Mouse (Mus musculus): ENCODE results near the gene Fam198a.

DNA sequence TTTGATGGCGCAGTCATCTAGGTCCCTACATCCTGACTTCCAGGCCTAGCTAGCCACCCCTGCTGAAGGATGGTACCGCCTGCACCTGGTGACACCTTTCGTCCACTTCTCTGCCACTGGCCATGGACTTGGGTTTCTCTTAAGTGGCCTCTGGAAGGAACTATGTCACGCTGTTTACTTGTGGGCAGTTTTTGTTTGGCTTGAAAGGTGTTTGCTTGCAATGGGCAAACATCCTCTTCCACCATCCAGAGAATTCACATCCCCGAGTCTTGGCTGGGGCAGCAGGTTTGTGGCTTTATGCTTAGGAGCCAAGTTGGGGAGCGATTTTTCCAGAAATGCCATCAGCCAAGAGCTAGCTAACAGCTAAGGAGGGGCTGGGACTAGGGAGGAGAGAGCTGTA lies 1.8 kb downstream of the Fam198a start:
- TF ChIP-seq GATA1 (IDR thresholded peaks at IDR 0.05; ENCODE audit: borderline replicate concordance, low read length): no peak
- TF ChIP-seq FLI1 (IDR thresholded peaks at IDR 0.05; ENCODE audit: low read length): no peak
